Mouse (Mus musculus): Measurements from ENCODE around the gene S100a3. TPM values are rescaled to one million over a fixed set of nuclear protein-coding genes. Genes with fewer than 3 reads are reported as not detected.

Gene S100a3
- total and polyA plus RNA-seq, 2 experiments from 2014 or later, result 0.10 to 0.51 TPM

DNA sequence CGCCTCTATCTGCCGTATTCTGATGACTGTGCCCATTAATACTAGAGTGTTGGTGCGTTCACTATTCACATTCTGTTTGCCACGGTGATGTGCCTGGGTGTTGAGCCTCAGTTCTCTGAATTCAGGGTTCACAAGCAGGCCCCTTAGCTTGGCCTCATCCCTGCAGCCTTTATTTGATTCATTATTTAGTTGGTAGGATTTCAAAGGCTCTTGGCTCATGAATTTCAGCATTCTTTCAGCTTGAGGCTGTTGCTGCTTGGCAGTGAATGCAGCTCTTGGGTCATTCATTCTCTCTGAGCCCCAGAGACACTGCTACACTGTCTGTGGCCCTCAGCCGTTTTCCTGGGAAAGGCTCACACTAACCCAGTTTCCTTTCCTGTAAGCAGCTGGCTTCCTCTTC, 4.4 kb upstream of the S100a3 start:
- ATAC-seq, result peak; percentile 95
- no peaks in the 10 kb centered on the region for H3K27me3 ChIP-seq (ENCODE audit: insufficient read depth, low read length)
- H3K4me2 ChIP-seq (ENCODE audit: low read depth), result no peak overlapping the region
- no peak overlapping the region for H3K4me3 ChIP-seq (ENCODE audit: low read depth, low read length)
- DNase-seq, result peak; percentile 59
- 13% methylated on average over 5 of the region's 5 CpGs for WGBS
- no peaks in the 10 kb centered on the region for H3K4me1 ChIP-seq (ENCODE audit: insufficient read depth)
- no peaks in the 10 kb centered on the region for H3K36me3 ChIP-seq (ENCODE audit: insufficient read depth)
- no peak overlapping the region for H3K9ac ChIP-seq
- no peak for TF ChIP-seq CTCF (IDR thresholded peaks at IDR 0.05; ENCODE audit: low read depth)
- no peaks in the 10 kb centered on the region for H3K9me3 ChIP-seq (ENCODE audit: low read length)
- no peak overlapping the region for H3K27ac ChIP-seq (ENCODE audit: low read depth, low read length)

DNA sequence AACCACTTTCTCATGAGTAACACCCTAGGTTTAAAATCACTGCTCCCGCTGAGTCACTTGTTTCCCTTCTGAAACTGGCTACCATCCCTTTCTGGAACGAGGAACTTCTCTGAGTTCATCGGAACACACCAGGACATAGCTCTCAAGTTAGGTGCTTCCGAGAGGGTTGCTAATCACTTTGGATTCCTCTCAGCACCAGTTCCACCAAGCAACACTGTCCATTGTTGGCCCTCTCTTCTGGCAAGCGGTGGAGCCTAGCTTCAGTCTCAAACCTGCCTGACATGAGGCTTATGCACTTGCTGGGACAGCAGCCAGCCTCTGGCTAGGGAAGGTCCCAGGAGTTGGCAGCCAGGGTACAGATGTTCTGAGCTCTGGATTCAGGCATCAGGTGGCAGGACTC, 14.3 kb downstream of the S100a3 start:
- WGBS, result 79% methylated on average over 5 of the region's 5 CpGs
- Histone ChIP-seq H3K27ac (ENCODE audit: low read depth, low read length) (no peak overlapping the region), H3K4me2 (ENCODE audit: low read depth) (no peak overlapping the region), H3K9me3 (ENCODE audit: low read length) (no peaks in the 10 kb centered on the region), H3K4me1 (ENCODE audit: insufficient read depth) (no peaks in the 10 kb centered on the region), H3K27me3 (ENCODE audit: insufficient read depth, low read length) (no peaks in the 10 kb centered on the region), H3K36me3 (ENCODE audit: insufficient read depth) (no peaks in the 10 kb centered on the region), H3K9ac (no peak overlapping the region), H3K4me3 (ENCODE audit: low read depth, low read length) (no peak overlapping the region)
- ATAC-seq (no peak), DNase-seq (no peak)
- no peak for TF ChIP-seq CTCF (IDR thresholded peaks at IDR 0.05; ENCODE audit: low read depth)

DNA sequence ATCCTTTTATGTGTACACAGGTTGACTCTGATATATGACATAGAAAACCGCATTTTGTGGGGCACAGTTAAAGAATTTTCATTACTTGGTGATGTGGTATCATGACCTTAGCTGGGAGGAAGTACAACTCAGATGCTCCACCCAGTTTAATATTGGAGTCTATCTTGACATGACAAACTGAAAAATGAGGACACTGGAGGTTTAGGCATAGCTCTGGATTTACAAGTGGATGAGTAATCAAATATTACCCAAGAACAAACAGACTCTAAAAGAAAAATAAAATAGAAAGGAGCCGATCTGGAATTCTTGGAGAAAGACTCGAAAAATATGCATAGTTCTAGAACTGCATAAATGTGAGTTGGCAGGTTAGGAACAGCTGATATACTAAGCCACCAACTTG, 14.9 kb downstream of the S100a3 start:
- H3K27ac ChIP-seq (ENCODE audit: low read depth, low read length), result no peak overlapping the region
- H3K9ac ChIP-seq, result no peak overlapping the region
- no peaks in the 10 kb centered on the region for H3K27me3 ChIP-seq (ENCODE audit: insufficient read depth, low read length)
- H3K4me2 ChIP-seq (ENCODE audit: low read depth), result no peak overlapping the region
- H3K4me3 ChIP-seq (ENCODE audit: low read depth, low read length), result no peak overlapping the region
- no peak for TF ChIP-seq CTCF (IDR thresholded peaks at IDR 0.05; ENCODE audit: low read depth)
- ATAC-seq (no peak), DNase-seq (no peak)
- no peaks in the 10 kb centered on the region for H3K4me1 ChIP-seq (ENCODE audit: insufficient read depth)
- H3K36me3 ChIP-seq (ENCODE audit: insufficient read depth), result no peaks in the 10 kb centered on the region
- 90% methylated on average over 3 of the region's 3 CpGs for WGBS
- no peaks in the 10 kb centered on the region for H3K9me3 ChIP-seq (ENCODE audit: low read length)

- H3K4me1 ChIP-seq (ENCODE audit: insufficient read depth), result no peaks in the 10 kb centered on the region
- H3K9me3 ChIP-seq (ENCODE audit: low read length), result no peaks in the 10 kb centered on the region
- H3K9ac ChIP-seq, result no peak overlapping the region
- no peak overlapping the region for H3K4me2 ChIP-seq (ENCODE audit: low read depth)
- H3K4me3 ChIP-seq (ENCODE audit: low read depth, low read length), result no peak overlapping the region
- no peaks in the 10 kb centered on the region for H3K36me3 ChIP-seq (ENCODE audit: insufficient read depth)
- H3K27ac ChIP-seq (ENCODE audit: low read depth, low read length), result no peak overlapping the region
- DNase-seq (no peak), ATAC-seq (no peak; the same call in 1 of the 2 replicates)
- no peaks in the 10 kb centered on the region for H3K27me3 ChIP-seq (ENCODE audit: insufficient read depth, low read length)
- no peak for TF ChIP-seq CTCF (IDR thresholded peaks at IDR 0.05; ENCODE audit: low read depth)
- WGBS, result 58% methylated on average over 10 of the region's 10 CpGs
These were observed 16.1 kb downstream of the S100a3 start for GRCm38 (mm10) chr3:90576351-90577001.

DNA sequence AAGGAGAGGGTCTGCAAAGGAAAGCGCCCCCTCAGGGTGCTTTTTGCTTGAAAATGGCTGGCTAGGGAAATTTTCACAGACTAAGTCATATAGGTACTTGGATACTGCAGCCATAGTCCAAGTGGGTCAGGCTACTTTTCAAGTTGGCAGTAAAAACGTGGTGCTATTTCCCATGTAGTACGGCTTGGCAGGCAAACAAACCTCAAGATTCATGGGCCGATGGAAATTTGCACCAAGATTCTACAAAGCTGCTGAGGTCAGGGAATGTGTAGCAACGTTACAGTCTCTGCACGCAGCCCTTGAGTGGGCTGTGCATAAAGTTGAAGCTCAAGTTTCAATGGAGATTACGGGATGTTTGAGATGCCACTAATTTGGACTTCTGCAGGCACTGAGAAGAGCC, 19.1 kb downstream of the S100a3 start:
- 78% methylated on average over 7 of the region's 7 CpGs for WGBS
- Histone ChIP-seq H3K36me3 (ENCODE audit: insufficient read depth) (no peaks in the 10 kb centered on the region), H3K27ac (ENCODE audit: low read depth, low read length) (no peak overlapping the region), H3K27me3 (ENCODE audit: insufficient read depth, low read length) (no peaks in the 10 kb centered on the region), H3K9ac (no peak overlapping the region), H3K9me3 (ENCODE audit: low read length) (no peaks in the 10 kb centered on the region), H3K4me2 (ENCODE audit: low read depth) (no peak overlapping the region), H3K4me1 (ENCODE audit: insufficient read depth) (no peaks in the 10 kb centered on the region), H3K4me3 (ENCODE audit: low read depth, low read length) (no peak overlapping the region)
- TF ChIP-seq CTCF (IDR thresholded peaks at IDR 0.05; ENCODE audit: low read depth), result no peak
- DNase-seq (no peak), ATAC-seq (no peak)

DNA sequence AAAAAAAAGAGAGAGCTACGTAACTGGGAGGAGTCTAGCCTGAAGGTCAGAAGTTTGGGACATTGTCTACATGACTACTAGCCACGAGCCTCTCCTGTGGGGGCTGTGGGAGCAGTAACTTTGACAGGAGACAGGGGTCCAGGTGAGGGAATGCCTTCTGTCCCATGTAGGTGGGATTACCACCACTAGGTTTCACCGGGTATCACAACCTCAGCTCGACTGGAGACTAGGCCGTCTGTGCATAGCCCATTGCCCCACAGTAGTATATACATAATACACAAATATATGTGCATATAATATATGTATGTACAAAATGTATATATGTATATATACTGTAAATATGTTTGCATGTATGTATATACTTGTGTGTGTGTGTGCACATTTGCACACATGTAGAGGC, 20.8 kb downstream of the S100a3 start:
- Histone ChIP-seq H3K36me3 (ENCODE audit: insufficient read depth) (no peaks in the 10 kb centered on the region), H3K9me3 (ENCODE audit: low read length) (no peaks in the 10 kb centered on the region), H3K4me1 (ENCODE audit: insufficient read depth) (no peaks in the 10 kb centered on the region), H3K27ac (ENCODE audit: low read depth, low read length) (no peak overlapping the region), H3K4me3 (ENCODE audit: low read depth, low read length) (no peak overlapping the region), H3K27me3 (ENCODE audit: insufficient read depth, low read length) (no peaks in the 10 kb centered on the region), H3K4me2 (ENCODE audit: low read depth) (no peak overlapping the region), H3K9ac (no peak overlapping the region)
- WGBS, result 95% methylated on average over 5 of the region's 5 CpGs
- no peak for DNase-seq
- no peak for ATAC-seq
- TF ChIP-seq CTCF (IDR thresholded peaks at IDR 0.05; ENCODE audit: low read depth), result no peak

DNA sequence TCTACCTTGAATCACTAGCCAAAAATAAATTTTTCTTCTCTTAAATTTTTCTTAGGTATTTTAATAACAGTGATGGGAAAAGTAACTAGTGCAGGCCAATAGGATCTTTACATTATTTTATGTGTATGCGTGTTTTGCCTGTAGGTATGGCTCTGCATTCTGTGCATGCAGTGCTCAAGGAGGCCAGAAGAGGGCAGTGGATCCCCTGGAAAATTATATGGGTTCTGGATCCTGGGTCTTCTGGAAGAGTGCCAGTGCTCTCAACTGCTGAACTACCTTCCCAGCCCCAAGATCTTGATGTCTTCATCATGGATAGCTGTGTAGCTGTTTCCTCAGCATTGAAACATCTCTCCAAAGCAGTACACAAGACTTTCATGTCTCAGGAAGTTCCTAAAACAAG, 21.8 kb downstream of the S100a3 start:
- no peak overlapping the region for H3K9ac ChIP-seq
- H3K27ac ChIP-seq (ENCODE audit: low read depth, low read length), result no peak overlapping the region
- WGBS, result 94% methylated on average over 1 of the region's 1 CpGs
- peak; percentile 34; the same call in 1 of the 2 replicates for TF ChIP-seq CTCF (IDR thresholded peaks at IDR 0.05; ENCODE audit: low read depth)
- ATAC-seq (no peak), DNase-seq (no peak)
- H3K4me1 ChIP-seq (ENCODE audit: insufficient read depth), result no peaks in the 10 kb centered on the region
- H3K4me2 ChIP-seq (ENCODE audit: low read depth), result no peak overlapping the region
- H3K27me3 ChIP-seq (ENCODE audit: insufficient read depth, low read length), result no peaks in the 10 kb centered on the region
- no peak overlapping the region for H3K4me3 ChIP-seq (ENCODE audit: low read depth, low read length)
- H3K9me3 ChIP-seq (ENCODE audit: low read length), result no peaks in the 10 kb centered on the region
- H3K36me3 ChIP-seq (ENCODE audit: insufficient read depth), result no peaks in the 10 kb centered on the region

Measured in forebrain, postnatal 0 days (tissue).